ENCODE assay signal across 9 mouse cellular contexts in genomic region chr7:28692545-28693320, GRCm38 (mm10). TPM values are rescaled to one million over a fixed set of nuclear protein-coding genes. Genes with fewer than 3 reads are reported as not detected.
DNase-seq lines count a peak whose midpoint lies in the region; ATAC-seq lines count a peak whose summit lies in the region.
"Had no signal": no experiment of that assay in that cellular context is flagged by ENCODE, and none has a peak within 500 bp of the region (broad histone marks: within the 10 kb centered on the region; RNA-seq: fewer than 3 reads in every experiment).

Gene Fbxo27, plus strand, starts transcription at chr7:28692849.

- H3K4me2 ChIP-seq in hindbrain, embryonic 16.5 days (ENCODE audit: low read length), result peak within 1 kb of the TSS; percentile 73
- peak within 1 kb of the TSS; percentile 91 for H3K4me2 ChIP-seq in limb, embryonic 13.5 days (replicated peaks)

- H3K36me3 ChIP-seq in heart, embryonic 10.5 days, result 0 out of 2 replicates have a peak, but pooled peaks cover 4% of the 10 kb centered on the region
- H3K36me3 ChIP-seq in hindbrain, embryonic 16.5 days (ENCODE audit: control insufficient read depth, insufficient read depth, low read length), result 0 out of 2 replicates have a peak, but pooled peaks cover 4% of the 10 kb centered on the region
- no peaks in the 10 kb centered on the region for H3K36me3 ChIP-seq in limb, embryonic 13.5 days

- peaks cover 15% of the 10 kb centered on the region for H3K4me1 ChIP-seq in heart, embryonic 10.5 days
- peaks cover 4% of the 10 kb centered on the region for H3K4me1 ChIP-seq in hindbrain, embryonic 16.5 days (ENCODE audit: control insufficient read depth, insufficient read depth, low read depth, low read length)
- H3K4me1 ChIP-seq in limb, embryonic 13.5 days, result peaks cover 20% of the 10 kb centered on the region

- 33% methylated on average over 30 of the region's 30 CpGs for WGBS in heart, embryonic 10.5 days
- 25% methylated on average over 30 of the region's 30 CpGs for WGBS in hindbrain, embryonic 16.5 days
- 34% methylated on average over 30 of the region's 30 CpGs for WGBS in limb, embryonic 13.5 days

- no peaks in the 10 kb centered on the region for H3K9me3 ChIP-seq in heart, embryonic 10.5 days
- H3K9me3 ChIP-seq in hindbrain, embryonic 16.5 days (ENCODE audit: control insufficient read depth, low read length), result no peaks in the 10 kb centered on the region
- H3K9me3 ChIP-seq in limb, embryonic 13.5 days, result peaks cover 4% of the 10 kb centered on the region; the same call in 1 of the 2 replicates

- peaks cover 32% of the 10 kb centered on the region for H3K27me3 ChIP-seq in heart, embryonic 10.5 days (ENCODE audit: insufficient read depth, poor library complexity, severe bottlenecking)
- H3K27me3 ChIP-seq in hindbrain, embryonic 16.5 days (replicated peaks; ENCODE audit: control insufficient read depth, insufficient read depth, low read length), result no peaks in the 10 kb centered on the region; the same call in 1 of the 2 replicates
- peaks cover 10% of the 10 kb centered on the region for H3K27me3 ChIP-seq in limb, embryonic 13.5 days

- peak within 1 kb of the TSS; percentile 80 for H3K27ac ChIP-seq in heart, embryonic 10.5 days
- H3K27ac ChIP-seq in hindbrain, embryonic 16.5 days (ENCODE audit: low read depth, low read length), result peak within 1 kb of the TSS; percentile 67
- H3K27ac ChIP-seq in limb, embryonic 13.5 days, result no peak within 1 kb of the TSS

- peak within 1 kb of the TSS; percentile 68 for H3K4me3 ChIP-seq in heart, embryonic 10.5 days
- H3K4me3 ChIP-seq in hindbrain, embryonic 16.5 days (ENCODE audit: low read length), result peak within 1 kb of the TSS; percentile 54
- peak within 1 kb of the TSS; percentile 61 for H3K4me3 ChIP-seq in limb, embryonic 13.5 days

- H3K9ac ChIP-seq in hindbrain, embryonic 16.5 days (ENCODE audit: low read depth, low read length), result peak within 1 kb of the TSS; percentile 78
- peak within 1 kb of the TSS; percentile 73 for H3K9ac ChIP-seq in limb, embryonic 13.5 days

- peak; percentile 77 for DNase-seq in heart, embryonic 10.5 days (ENCODE audit: low spot score)
- no peak for DNase-seq in heart, postnatal 25 days (ENCODE audit: low spot score)
- peak; percentile 66 for DNase-seq in Muller cell, postnatal 12 days (ENCODE audit: inconsistent ontology term)
- DNase-seq in embryo, embryonic 9.5 days (ENCODE audit: extremely low spot score), result peak; percentile 48
- DNase-seq in retina, adult 2 months (ENCODE audit: low read depth, low spot score), result peak; percentile 68

- intact Hi-C loops in heart, postnatal 25 days (cut with DNase I), result no loop called here

- peak; percentile 75 for ATAC-seq in hindbrain, embryonic 16.5 days
- ATAC-seq in limb, embryonic 13.5 days (ENCODE audit: low FRiP score, low read depth), result peak; percentile 45
- ATAC-seq in granulocyte monocyte progenitor cell, adult 5-6 weeks (replicated peaks; ENCODE audit: poor library complexity, severe bottlenecking), result no peak

RNA-seq across cellular contexts. Expression of gene Fbxo27, which starts in this region (rescaled TPM):
- 4.7 and 6.3 TPM in 2 replicates for polyA plus RNA-seq in heart, embryonic 10.5 days (2016; fragmentation: Nextera tagmentation; extraction: Ambion mirVana)
- under 1 TPM; 0.34 to 0.39 TPM for total RNA-seq in heart, postnatal 25 days (2021)
- 12.9 and 16.6 TPM in 2 replicates for polyA plus RNA-seq in hindbrain, embryonic 16.5 days (2015; fragmentation: Nextera tagmentation; extraction: Ambion mirVana)
- polyA plus RNA-seq in limb, embryonic 13.5 days (2015; fragmentation: Nextera tagmentation; extraction: Ambion mirVana), result 7.0 and 7.6 TPM in 2 replicates
- total RNA-seq in granulocyte monocyte progenitor cell, adult 5-6 weeks (2014; fragmentation: Nextera tagmentation), result 4.3 TPM in 1 of 2 replicates, not detected in the other
- 0.17 TPM in 1 of 2 replicates, not detected in the other for total RNA-seq in granulocyte monocyte progenitor cell, adult 5-6 weeks (2017)
- total RNA-seq: CH12.LX had no signal
